Mouse (Mus musculus) retina, postnatal 7 days (tissue): ENCODE measurements at regions not wholly inside any gene's neighbourhood (a gene's known extent, or its start where the extent isn't known, plus 50 kb on each side); places are given as distances from the start of the nearest gene placed in this dataset.
A peak's percentile ranks its signal among the peaks of the same experiment; 100 is the strongest.

Experiments
- DNase-seq: peaks from one replicate; pipeline ENCODE4 v3.0.0-alpha.2; 2012; ENCODE audit warnings: low read depth, low spot score

GRCm38 (mm10) chr7:75063816-75064215 lies 245.2 kb downstream of the Sv2b start:
- DNase-seq, result no peak

- no peak for DNase-seq
These were observed 258.8 kb downstream of the Sv2b start for GRCm38 (mm10) chr7:75050231-75050630.

- no peak for DNase-seq
These were observed 259.3 kb downstream of the Sv2b start for GRCm38 (mm10) chr7:75049751-75050150.

GRCm38 (mm10) chr7:75048822-75049221 lies 260.2 kb downstream of the Sv2b start:
- no peak for DNase-seq

- DNase-seq, result no peak
These were observed 261.2 kb downstream of the Sv2b start for GRCm38 (mm10) chr7:75047827-75048226.

- no peak for DNase-seq
These were observed 268.2 kb downstream of the Sv2b start for GRCm38 (mm10) chr7:75040871-75041270.

GRCm38 (mm10) chr7:75026191-75026590 lies 282.9 kb downstream of the Sv2b start:
- DNase-seq, result no peak

GRCm38 (mm10) chr7:75021966-75022365 lies 287.1 kb downstream of the Sv2b start:
- no peak for DNase-seq

- DNase-seq, result peak; percentile 13
These were observed 290.4 kb downstream of the Sv2b start for GRCm38 (mm10) chr7:75018640-75019039.

- no peak for DNase-seq
These were observed 300.6 kb downstream of the Sv2b start for GRCm38 (mm10) chr7:75008481-75008880.

GRCm38 (mm10) chr7:74990198-74990597 lies 318.9 kb downstream of the Sv2b start:
- DNase-seq, result no peak

GRCm38 (mm10) chr7:74979479-74979878 lies 329.6 kb downstream of the Sv2b start:
- DNase-seq, result no peak

GRCm38 (mm10) chr7:74975986-74976385 lies 333.1 kb downstream of the Sv2b start:
- DNase-seq, result no peak

- no peak for DNase-seq
These were observed 334.6 kb downstream of the Sv2b start for GRCm38 (mm10) chr7:74974448-74974847.

GRCm38 (mm10) chr7:74944421-74945098 lies 364.5 kb downstream of the Sv2b start:
- no peak for DNase-seq

GRCm38 (mm10) chr7:74942917-74943316 lies 366.1 kb downstream of the Sv2b start:
- no peak for DNase-seq

GRCm38 (mm10) chr7:74942146-74942545 lies 366.9 kb downstream of the Sv2b start:
- no peak for DNase-seq

- DNase-seq, result no peak
These were observed 374.7 kb upstream of the Slco3a1 start for GRCm38 (mm10) chr7:74929142-74929829.

GRCm38 (mm10) chr7:74928226-74928927 lies 373.8 kb upstream of the Slco3a1 start:
- no peak for DNase-seq

- DNase-seq, result no peak
These were observed 372.1 kb upstream of the Slco3a1 start for GRCm38 (mm10) chr7:74926729-74927128.

GRCm38 (mm10) chr7:74924156-74924555 lies 369.6 kb upstream of the Slco3a1 start:
- no peak for DNase-seq

- no peak for DNase-seq
These were observed 353.9 kb upstream of the Slco3a1 start for GRCm38 (mm10) chr7:74908311-74908962.
